Mouse (Mus musculus): Measurements from ENCODE around the gene Prkcb. TPM values are rescaled to one million over a fixed set of nuclear protein-coding genes. Genes with fewer than 3 reads are reported as not detected.

Gene Prkcb
- 8.1 and 8.9 TPM in 2 replicates for polyA plus RNA-seq (2012; rRNA removed)

DNA sequence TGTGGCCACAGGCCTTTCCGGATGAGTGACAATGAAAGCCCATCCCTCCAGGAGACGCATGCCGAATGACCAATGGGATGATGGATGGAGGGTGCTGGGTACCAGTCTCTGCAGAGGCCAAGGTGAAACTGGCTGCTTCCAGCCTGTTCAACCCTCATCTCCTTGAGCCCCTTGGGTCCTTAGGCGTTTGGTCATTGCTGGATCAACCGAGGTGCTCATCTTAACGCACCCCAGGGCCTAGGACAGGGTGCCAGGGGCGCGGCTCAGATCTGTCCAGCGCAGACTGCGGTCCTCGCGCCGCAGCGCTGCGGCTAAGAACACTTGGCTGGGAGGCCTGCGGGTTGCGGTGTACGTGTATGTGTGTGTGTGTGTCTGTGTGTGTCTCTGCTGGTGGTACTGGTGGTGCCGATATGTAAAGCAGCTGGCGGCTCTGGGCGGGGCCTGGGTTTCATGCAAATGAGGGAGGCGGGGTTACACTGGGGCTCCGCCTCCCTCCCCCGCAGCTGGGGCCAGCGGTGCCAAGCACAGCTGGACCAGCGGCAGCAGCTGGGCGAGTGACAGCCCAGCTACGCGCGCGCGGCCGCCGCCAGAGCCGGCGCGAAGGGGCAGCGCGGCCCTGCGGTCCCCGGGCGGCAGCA, at the start of gene Prkcb:
Gene Prkcb, plus strand, starts transcription at position 147 of the 638 bp plus-strand sequence.

DNA sequence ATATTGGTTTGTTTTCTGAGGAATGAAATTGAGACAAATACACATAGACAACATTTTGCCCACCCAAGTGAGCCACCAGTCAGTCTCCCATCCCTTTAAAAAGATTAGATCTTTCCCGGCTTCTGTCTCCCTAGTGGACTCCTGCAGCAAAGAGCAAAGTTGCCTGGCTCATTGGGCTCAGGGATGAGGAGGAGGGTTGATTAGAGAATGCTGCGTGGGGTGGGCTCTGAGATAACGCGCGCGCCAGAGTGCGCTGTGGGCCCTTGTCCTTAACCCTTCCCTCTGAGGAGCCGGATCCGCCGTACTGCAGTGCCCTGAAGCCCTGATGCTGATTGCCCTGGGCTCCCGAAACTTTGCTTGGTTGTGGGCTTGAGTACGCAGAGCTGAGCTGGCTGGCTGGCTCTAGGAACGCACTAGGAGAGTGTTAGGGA, 381.9 kb downstream of the Prkcb start, which contains the start of gene Cacng3:
Gene Cacng3, plus strand, starts transcription at position 51 of the 431 bp plus-strand sequence.

Other genes starting within 250 kb of the Prkcb start
- gene Ubfd1, start 221.6 kb upstream of the Prkcb start, polyA plus RNA-seq (2012; rRNA removed): 35.1 and 48.5 TPM in 2 replicates
- 22.3 and 25.2 TPM in 2 replicates for gene Ears2, start 221.5 kb upstream of the Prkcb start, polyA plus RNA-seq (2012; rRNA removed)
- gene Ndufab1, start 186.9 kb upstream of the Prkcb start, polyA plus RNA-seq (2012; rRNA removed): 426 and 1,314 TPM in 2 replicates
- gene Palb2, start 155.8 kb upstream of the Prkcb start, polyA plus RNA-seq (2012; rRNA removed): 1.6 and 2.9 TPM in 2 replicates
- 66.5 and 81.3 TPM in 2 replicates for gene Dctn5, start 155.7 kb upstream of the Prkcb start, polyA plus RNA-seq (2012; rRNA removed)
- gene Plk1, start 129.3 kb upstream of the Prkcb start, polyA plus RNA-seq (2012; rRNA removed): 14.8 and 25.1 TPM in 2 replicates
- 0.07 TPM in 1 of 2 replicates, not detected in the other for gene Ern2, start 102.5 kb upstream of the Prkcb start, polyA plus RNA-seq (2012; rRNA removed)
- 11.6 and 12.3 TPM in 2 replicates for gene Chp2, start 69.3 kb upstream of the Prkcb start, polyA plus RNA-seq (2012; rRNA removed)

All from ovary, adult 2 months (tissue).